Mouse (Mus musculus): ENCODE results near the gene Hspa12b.

DNA sequence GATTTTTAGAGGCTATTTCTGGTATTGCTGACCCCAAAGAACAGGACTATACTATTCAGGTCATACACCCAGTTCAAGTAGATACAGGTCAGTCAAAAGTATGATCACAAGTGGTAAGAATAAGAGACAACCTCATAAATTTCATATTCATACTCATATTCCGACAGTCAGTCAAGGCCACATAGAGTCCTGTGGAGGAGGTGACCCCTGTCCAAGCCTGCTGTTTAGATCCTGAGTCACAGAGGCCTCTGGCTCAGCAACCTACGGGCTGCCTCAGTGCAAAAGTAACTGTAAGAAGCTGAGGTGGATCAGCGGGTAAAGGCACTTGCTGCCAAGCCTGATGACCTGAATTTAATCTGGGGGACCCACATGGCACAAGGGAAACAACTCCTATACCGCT, 27.0 kb downstream of the Hspa12b start:
- TF ChIP-seq CTCF (IDR thresholded peaks at IDR 0.05; ENCODE audit: control insufficient read depth, insufficient read depth, low read length) (no peak), POLR2A (IDR thresholded peaks at IDR 0.05; ENCODE audit: borderline replicate concordance, control insufficient read depth, low read depth, low read length) (no peak)

Data from bone marrow, adult 2 months (tissue).